Mouse (Mus musculus) midbrain, embryonic 14.5 days (tissue): Measurements from ENCODE around the gene Gm42791. TPM values are rescaled to one million over a fixed set of nuclear protein-coding genes. Genes with fewer than 3 reads are reported as not detected.

Experiments
- ATAC-seq: fragments of 200-750 bp; cut with Nextera tagmentation; 2 replicates; pipeline ENCODE4 v1.8.0; 2017; ENCODE audit warnings: moderate number of reproducible peaks, moderate library complexity; ENCODE audit not compliant: low FRiP score, low TSS enrichment
- DNase-seq: peaks from one replicate; pipeline ENCODE4 v3.0.0-alpha.2; 2015
- H3K27ac ChIP-seq: fragments of 300-500 bp; sonication (generic); replicated peaks from 2 replicates; pipeline ENCODE4 v1.5.1; 2014; ENCODE audit warnings: mild to moderate bottlenecking, low read depth, low read length, moderate library complexity
- H3K27me3 ChIP-seq: fragments of 300-500 bp; sonication (generic); 2 replicates; pipeline ENCODE4 v1.6.1; 2014; ENCODE audit warnings: low read length, control low read depth, mixed read lengths; ENCODE audit not compliant: control insufficient read depth, insufficient read depth
- H3K36me3 ChIP-seq: fragments of 300-500 bp; sonication (generic); 2 replicates; pipeline ENCODE4 v1.6.1; 2014; ENCODE audit warnings: low read length, control low read depth; ENCODE audit not compliant: control insufficient read depth, insufficient read depth
- H3K4me1 ChIP-seq: fragments of 300-500 bp; sonication (generic); 2 replicates; pipeline ENCODE4 v1.6.1; 2014; ENCODE audit warnings: mild to moderate bottlenecking, antibody characterized with exemption, low read length, control low read depth; ENCODE audit not compliant: control insufficient read depth, insufficient read depth
- H3K4me2 ChIP-seq: fragments of 300-500 bp; sonication (generic); 2 replicates; pipeline ENCODE4 v1.6.1; 2014; ENCODE audit warnings: mild to moderate bottlenecking, low read length, moderate library complexity
- H3K4me3 ChIP-seq: fragments of 300-500 bp; sonication (generic); replicated peaks from 2 replicates; pipeline ENCODE4 v1.5.1; 2014; ENCODE audit warnings: low read depth, low read length
- H3K9ac ChIP-seq: fragments of 300-500 bp; sonication (generic); replicated peaks from 2 replicates; pipeline ENCODE4 v1.6.1; 2014; ENCODE audit warnings: mild to moderate bottlenecking, low read length, moderate library complexity
- H3K9me3 ChIP-seq: fragments of 300-500 bp; sonication (generic); 2 replicates; pipeline ENCODE4 v1.6.1; 2016; ENCODE audit warnings: low read length, control low read depth, mixed read lengths; ENCODE audit not compliant: control insufficient read depth
- whole genome bisulfite sequencing: fragments of 180-500 bp; shearing (Covaris S2); extraction: QIAGEN DNeasy Blood & Tissue Kit; methylation state at CpG from one replicate; pipeline ENCODE4 v1.1.7; 2014; 5-methylcytosine and 5-hydroxymethylcytosine counted together
- polyA plus RNA-seq: library from polyadenylated mRNA; unstranded; fragments of >200 nt; fragmentation: Nextera tagmentation; extraction: Ambion mirVana; gene quantifications from 2 replicates; pipeline ENCODE4 v1.2.1, GENCODE M21; 2014

Gene Gm42791
- polyA plus RNA-seq, 1 experiment from 2014 or later: not detected

DNA sequence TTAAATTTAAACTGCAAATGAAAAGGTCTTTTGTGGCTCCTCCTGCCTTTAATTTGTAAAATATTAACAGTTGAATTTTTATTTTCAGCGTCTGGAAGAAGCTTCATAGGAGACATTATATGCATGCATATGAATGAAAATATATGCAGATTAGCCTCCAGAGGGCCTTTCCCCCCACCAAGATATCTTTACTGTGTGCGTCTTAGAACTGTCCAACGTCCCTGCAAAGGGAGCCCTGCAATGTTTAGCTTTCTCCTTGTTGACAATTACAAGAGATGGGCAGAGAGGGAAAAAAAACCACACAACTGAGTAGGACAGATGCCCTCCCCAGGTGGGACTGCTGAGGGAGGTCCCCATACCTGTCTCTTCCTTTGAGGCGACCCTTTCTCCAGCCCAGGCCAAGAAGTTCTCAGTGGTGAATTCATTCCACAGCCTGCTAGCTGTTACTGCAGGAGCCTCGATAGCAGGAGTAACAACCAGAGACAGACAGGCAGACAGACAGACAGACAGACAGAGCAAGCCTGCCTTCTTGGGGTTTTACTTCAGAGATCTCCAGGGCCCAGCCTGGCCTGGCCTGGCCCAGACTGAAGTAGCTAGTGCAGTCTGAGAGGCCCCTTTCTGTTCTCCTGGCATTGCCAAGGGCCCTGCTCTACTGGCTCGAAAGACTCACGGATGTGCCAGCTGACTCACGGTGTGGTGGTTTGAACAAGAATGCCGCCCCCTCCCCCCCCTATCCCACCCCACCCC, 1.2 kb upstream of the Gm42791 start:
- H3K27ac ChIP-seq: no peak overlapping the region
- H3K4me2 ChIP-seq: no peak overlapping the region
- peaks cover 18% of the 10 kb centered on the region for H3K4me1 ChIP-seq
- H3K27me3 ChIP-seq: no peaks in the 10 kb centered on the region
- H3K36me3 ChIP-seq: no peaks in the 10 kb centered on the region
- 48% methylated on average over 9 of the region's 9 CpGs for WGBS
- no peaks in the 10 kb centered on the region for H3K9me3 ChIP-seq
- no peak for ATAC-seq
- no peak overlapping the region for H3K9ac ChIP-seq
- no peak overlapping the region for H3K4me3 ChIP-seq
- no peak for DNase-seq

DNA sequence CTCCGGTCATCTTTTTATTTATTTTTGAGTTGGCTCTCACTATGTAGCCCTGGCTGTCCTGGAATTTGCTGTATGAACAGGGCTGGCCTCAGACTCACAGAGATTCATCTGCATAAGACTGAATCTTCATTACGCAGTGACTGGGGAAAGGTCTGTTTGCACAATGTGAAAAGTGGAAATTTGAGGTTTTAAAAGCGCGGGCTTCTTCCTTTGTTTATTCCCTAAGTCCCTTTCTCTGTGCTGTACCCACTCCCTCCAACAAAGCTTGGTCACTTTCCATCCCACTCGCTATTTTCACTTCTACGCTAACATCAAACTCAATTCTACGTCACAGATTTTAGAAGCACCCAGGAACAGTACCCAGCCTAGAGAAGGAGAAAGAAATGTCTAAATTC, 639 bp downstream of the Gm42791 start:
- DNase-seq (no peak), ATAC-seq (peak; percentile 8; the same call in 1 of the 2 replicates)
- H3K27me3 ChIP-seq: no peaks in the 10 kb centered on the region
- peaks cover 18% of the 10 kb centered on the region for H3K4me1 ChIP-seq
- peak overlapping the region; percentile 87 for H3K27ac ChIP-seq
- peak overlapping the region; percentile 50 for H3K4me3 ChIP-seq
- peaks cover 3% of the 10 kb centered on the region; the same call in 1 of the 2 replicates for H3K9me3 ChIP-seq
- peak overlapping the region; percentile 81 for H3K4me2 ChIP-seq
- H3K36me3 ChIP-seq: no peaks in the 10 kb centered on the region
- peak overlapping the region; percentile 69 for H3K9ac ChIP-seq
- WGBS: 62% methylated on average over 7 of the region's 7 CpGs

DNA sequence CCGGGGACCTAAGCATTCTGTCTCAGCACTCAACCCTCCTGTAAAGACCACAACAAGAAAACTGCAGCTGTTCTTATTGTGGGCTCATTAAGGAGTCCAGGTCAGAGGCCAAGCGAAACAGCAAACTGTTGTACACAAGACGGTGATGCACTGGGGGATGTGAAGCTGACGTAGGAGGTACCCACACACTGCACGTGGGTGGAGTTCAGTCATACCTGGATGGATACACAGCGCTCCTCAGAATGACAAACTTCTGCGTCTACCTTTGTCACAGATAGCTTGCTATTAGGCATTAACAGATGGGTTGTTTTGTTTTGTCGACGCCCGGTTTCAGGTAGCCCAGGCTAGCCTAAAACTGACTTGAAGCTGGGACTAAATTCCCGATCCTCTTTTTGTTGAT, 2.3 kb downstream of the Gm42791 start:
- no peak overlapping the region for H3K27ac ChIP-seq
- DNase-seq: no peak
- no peaks in the 10 kb centered on the region for H3K27me3 ChIP-seq
- no peak overlapping the region for H3K4me3 ChIP-seq
- 95% methylated on average over 11 of the region's 11 CpGs for WGBS
- peaks cover 18% of the 10 kb centered on the region for H3K4me1 ChIP-seq
- H3K4me2 ChIP-seq: no peak overlapping the region
- ATAC-seq: no peak
- no peaks in the 10 kb centered on the region for H3K36me3 ChIP-seq
- H3K9ac ChIP-seq: no peak overlapping the region
- peaks cover 6% of the 10 kb centered on the region; the same call in 1 of the 2 replicates for H3K9me3 ChIP-seq

DNA sequence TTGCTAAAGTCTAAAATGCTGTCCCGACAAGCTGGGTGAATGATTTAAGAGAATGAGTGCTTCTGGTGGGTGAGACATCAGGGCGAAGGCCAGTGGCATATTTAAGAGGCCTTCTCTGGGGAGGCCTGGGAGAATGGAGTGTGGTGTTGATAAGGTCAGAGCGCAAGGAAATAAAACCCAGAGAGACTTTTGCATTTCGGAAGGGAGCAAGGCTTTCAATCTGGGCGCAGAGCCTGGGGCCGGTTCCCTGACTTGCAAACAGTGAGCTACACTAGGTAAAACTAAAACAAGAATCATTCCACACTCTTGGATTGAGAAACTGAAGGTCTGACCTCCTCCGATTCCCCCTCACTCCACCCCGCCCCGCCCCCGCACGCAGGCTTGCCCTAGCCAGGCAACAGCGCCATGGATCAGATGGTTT, 4.0 kb downstream of the Gm42791 start:
- H3K4me2 ChIP-seq: no peak overlapping the region
- no peak overlapping the region for H3K4me3 ChIP-seq
- H3K27ac ChIP-seq: no peak overlapping the region
- peaks cover 6% of the 10 kb centered on the region; the same call in 1 of the 2 replicates for H3K9me3 ChIP-seq
- ATAC-seq (no peak), DNase-seq (no peak)
- H3K9ac ChIP-seq: no peak overlapping the region
- 86% methylated on average over 12 of the region's 12 CpGs for WGBS
- H3K36me3 ChIP-seq: no peaks in the 10 kb centered on the region
- H3K27me3 ChIP-seq: no peaks in the 10 kb centered on the region
- H3K4me1 ChIP-seq: peaks cover 13% of the 10 kb centered on the region

DNA sequence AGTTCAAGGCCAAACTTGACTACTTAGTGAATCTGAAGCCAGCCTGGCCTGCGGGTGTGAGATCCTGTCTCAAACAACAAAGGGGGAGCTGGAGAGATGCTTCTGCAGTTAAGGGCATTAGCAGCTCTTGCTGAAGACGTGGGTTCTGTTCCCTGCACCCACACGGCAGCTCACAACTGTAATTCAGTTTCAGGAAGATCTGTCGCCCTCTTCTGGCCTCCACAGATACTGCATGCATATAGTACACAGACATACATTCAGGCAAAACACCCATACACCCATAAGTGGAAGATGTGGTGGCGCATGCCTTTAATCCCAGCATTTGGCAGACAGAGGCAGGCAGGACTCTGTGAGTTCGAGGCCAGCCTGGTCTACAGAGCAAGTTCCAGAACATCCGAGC, 5.5 kb downstream of the Gm42791 start:
- Histone ChIP-seq H3K4me1 (peaks cover 4% of the 10 kb centered on the region), H3K4me2 (no peak overlapping the region), H3K36me3 (no peaks in the 10 kb centered on the region), H3K27ac (no peak overlapping the region), H3K9me3 (peaks cover 6% of the 10 kb centered on the region; the same call in 1 of the 2 replicates), H3K4me3 (no peak overlapping the region), H3K27me3 (no peaks in the 10 kb centered on the region), H3K9ac (no peak overlapping the region)
- DNase-seq (no peak), ATAC-seq (no peak)
- WGBS: 86% methylated on average over 7 of the region's 7 CpGs

DNA sequence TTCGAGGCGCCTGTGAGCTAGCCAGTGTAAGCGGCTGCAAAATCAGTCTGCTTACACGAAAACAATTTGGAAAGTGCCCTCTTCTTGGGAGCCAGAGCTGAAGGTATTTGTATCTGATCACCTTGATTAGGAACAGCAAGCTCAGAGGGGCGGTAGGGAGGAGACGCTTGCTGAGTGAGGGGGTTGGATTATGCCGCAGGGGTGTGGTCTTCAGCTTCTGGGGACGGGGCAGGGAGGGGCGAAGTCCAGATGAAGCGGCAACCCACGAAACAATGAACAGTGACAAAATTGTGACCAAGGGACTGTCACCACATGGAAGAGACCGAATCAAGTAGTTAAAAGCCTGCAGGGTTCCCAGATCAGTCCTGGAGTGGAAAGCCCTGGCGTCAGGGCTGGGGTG, 10.0 kb downstream of the Gm42791 start:
- Histone ChIP-seq H3K27ac (no peak overlapping the region), H3K4me2 (no peak overlapping the region), H3K27me3 (no peaks in the 10 kb centered on the region), H3K4me3 (no peak overlapping the region), H3K9me3 (peaks cover 9% of the 10 kb centered on the region; the same call in 1 of the 2 replicates), H3K4me1 (no peaks in the 10 kb centered on the region), H3K36me3 (no peaks in the 10 kb centered on the region), H3K9ac (no peak overlapping the region)
- ATAC-seq (no peak), DNase-seq (no peak)
- 42% methylated on average over 13 of the region's 13 CpGs for WGBS

DNA sequence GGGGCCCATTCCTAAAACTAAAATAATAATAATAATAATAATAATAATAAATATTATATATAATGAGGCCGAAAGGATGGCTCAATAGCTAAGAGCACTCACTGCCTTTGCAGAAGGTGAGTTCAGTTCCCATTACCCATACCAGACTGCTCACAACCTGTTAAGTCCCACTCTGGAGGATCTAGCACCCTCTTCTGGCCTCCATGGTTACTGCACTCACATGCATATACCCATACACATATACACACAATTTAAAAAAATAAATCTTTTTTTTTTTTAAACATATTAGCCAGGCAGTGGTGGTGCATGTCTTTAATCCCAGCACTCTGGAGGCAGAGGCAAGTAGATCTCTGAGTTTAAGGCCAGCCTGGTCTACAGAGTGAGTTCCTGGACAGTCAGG, 11.3 kb downstream of the Gm42791 start:
- no peaks in the 10 kb centered on the region for H3K36me3 ChIP-seq

DNA sequence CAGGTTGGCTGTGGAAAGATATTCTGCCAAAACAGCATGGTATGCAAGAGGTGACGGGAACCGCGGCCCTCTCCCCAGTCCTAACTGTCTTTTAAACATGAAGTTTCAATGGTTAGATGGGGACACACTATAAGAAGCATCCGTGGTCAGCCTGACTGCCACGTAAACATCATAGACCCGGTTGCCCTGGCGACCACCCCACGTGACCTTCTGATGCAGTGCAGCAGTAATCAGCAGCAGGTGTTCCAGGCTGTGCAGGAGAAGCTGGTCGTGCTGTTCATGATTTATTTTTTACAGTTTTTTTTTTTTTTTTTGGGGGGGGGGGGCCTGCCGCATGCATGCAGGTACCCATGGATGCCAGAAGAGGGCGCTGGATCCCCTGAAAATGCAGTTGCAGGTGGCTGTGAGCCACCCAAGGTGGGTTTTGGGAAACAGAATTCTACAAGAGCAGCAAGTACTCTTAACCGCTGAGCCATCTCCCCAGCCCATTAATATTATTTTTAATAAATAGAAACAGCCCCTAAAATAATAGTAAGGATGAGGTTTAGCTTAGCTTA, 11.8 kb downstream of the Gm42791 start:
- no peaks in the 10 kb centered on the region for H3K27me3 ChIP-seq
- H3K27ac ChIP-seq: no peak overlapping the region
- ATAC-seq (no peak), DNase-seq (no peak)
- H3K4me3 ChIP-seq: no peak overlapping the region
- no peaks in the 10 kb centered on the region for H3K4me1 ChIP-seq
- 81% methylated on average over 12 of the region's 12 CpGs for WGBS
- H3K36me3 ChIP-seq: no peaks in the 10 kb centered on the region
- H3K4me2 ChIP-seq: no peak overlapping the region
- H3K9ac ChIP-seq: no peak overlapping the region
- peaks cover 6% of the 10 kb centered on the region; the same call in 1 of the 2 replicates for H3K9me3 ChIP-seq

More for the DNA sequence above, 11.3 kb downstream of the Gm42791 start:
- Histone ChIP-seq H3K9ac (no peak overlapping the region), H3K4me3 (no peak overlapping the region), H3K4me1 (no peaks in the 10 kb centered on the region), H3K4me2 (no peak overlapping the region), H3K27me3 (no peaks in the 10 kb centered on the region), H3K27ac (no peak overlapping the region), H3K9me3 (peaks cover 6% of the 10 kb centered on the region; the same call in 1 of the 2 replicates)
- DNase-seq (no peak), ATAC-seq (no peak)
- 100% methylated on average over 1 of the region's 1 CpGs for WGBS

DNA sequence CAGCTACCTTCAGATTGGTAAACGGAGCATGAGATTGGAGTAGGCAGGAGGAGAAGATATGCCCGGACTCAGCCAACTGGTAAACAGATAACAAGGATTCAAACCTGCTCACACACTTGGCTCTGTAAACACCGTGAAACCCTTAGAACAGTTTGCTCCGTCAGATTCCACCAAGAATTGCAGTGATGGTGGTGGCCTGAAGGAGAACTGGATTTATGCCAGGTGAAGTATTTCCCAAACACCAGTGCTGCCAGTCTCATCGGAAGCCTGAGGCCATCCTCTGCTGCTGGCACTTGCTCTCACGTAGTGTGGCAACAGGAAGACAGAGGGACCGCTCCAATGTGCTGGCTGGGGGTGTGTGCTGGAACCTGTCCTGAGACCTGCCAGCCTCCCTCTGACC, 12.6 kb downstream of the Gm42791 start:
- ATAC-seq (no peak), DNase-seq (no peak)
- H3K9me3 ChIP-seq: 0 out of 2 replicates have a peak, but pooled peaks cover 3% of the 10 kb centered on the region
- H3K36me3 ChIP-seq: no peaks in the 10 kb centered on the region
- H3K27ac ChIP-seq: no peak overlapping the region
- no peaks in the 10 kb centered on the region for H3K27me3 ChIP-seq
- no peak overlapping the region for H3K4me3 ChIP-seq
- no peak overlapping the region for H3K4me2 ChIP-seq
- no peak overlapping the region for H3K9ac ChIP-seq
- H3K4me1 ChIP-seq: no peaks in the 10 kb centered on the region
- 92% methylated on average over 7 of the region's 7 CpGs for WGBS
